Mouse (Mus musculus): ENCODE results near the gene Gm26566. TPM values are rescaled to one million over a fixed set of nuclear protein-coding genes. Genes with fewer than 3 reads are reported as not detected.

Gene Gm26566
- polyA plus RNA-seq, 1 experiment from 2014 or later: 1.3 TPM

GRCm38 (mm10) chr4:88718715-88719114 is 2.9 kb upstream of the Gm26566 start:
- Histone ChIP-seq H3K27me3 (ENCODE audit: control insufficient read depth, insufficient read depth, low read depth, low read length) (no peaks in the 10 kb centered on the region), H3K4me2 (ENCODE audit: low read length) (peak overlapping the region; percentile 63), H3K9ac (ENCODE audit: low read depth, low read length) (peak overlapping the region; percentile 38; the same call in 1 of the 2 replicates), H3K4me3 (ENCODE audit: low read depth, low read length) (peak overlapping the region; percentile 35), H3K36me3 (ENCODE audit: control insufficient read depth, insufficient read depth, low read length) (peaks cover 8% of the 10 kb centered on the region; the same call in 1 of the 2 replicates), H3K27ac (ENCODE audit: low read length) (no peak overlapping the region), H3K4me1 (ENCODE audit: control insufficient read depth, insufficient read depth, low read length) (peaks cover 34% of the 10 kb centered on the region), H3K9me3 (replicated peaks; ENCODE audit: control insufficient read depth, low read length, poor library complexity, severe bottlenecking) (no peaks in the 10 kb centered on the region)
- WGBS: 38% methylated on average over 1 of the region's 1 CpGs
- no peak for ATAC-seq

GRCm38 (mm10) chr4:88723497-88724090 is 2.0 kb downstream of the Gm26566 start:
- H3K9ac ChIP-seq (ENCODE audit: low read depth, low read length): no peak overlapping the region
- ATAC-seq: no peak
- peaks cover 22% of the 10 kb centered on the region for H3K4me1 ChIP-seq (ENCODE audit: control insufficient read depth, insufficient read depth, low read length)
- H3K9me3 ChIP-seq (replicated peaks; ENCODE audit: control insufficient read depth, low read length, poor library complexity, severe bottlenecking): no peaks in the 10 kb centered on the region
- H3K4me2 ChIP-seq (ENCODE audit: low read length): no peak overlapping the region
- WGBS: 74% methylated on average over 8 of the region's 8 CpGs
- peaks cover 5% of the 10 kb centered on the region; the same call in 1 of the 2 replicates for H3K36me3 ChIP-seq (ENCODE audit: control insufficient read depth, insufficient read depth, low read length)
- H3K4me3 ChIP-seq (ENCODE audit: low read depth, low read length): no peak overlapping the region
- H3K27me3 ChIP-seq (ENCODE audit: control insufficient read depth, insufficient read depth, low read depth, low read length): no peaks in the 10 kb centered on the region
- no peak overlapping the region for H3K27ac ChIP-seq (ENCODE audit: low read length)

GRCm38 (mm10) chr4:88726727-88727126 is 5.1 kb downstream of the Gm26566 start:
- H3K4me1 ChIP-seq (ENCODE audit: control insufficient read depth, insufficient read depth, low read length): no peaks in the 10 kb centered on the region
- no peaks in the 10 kb centered on the region for H3K27me3 ChIP-seq (ENCODE audit: control insufficient read depth, insufficient read depth, low read depth, low read length)
- 91% methylated on average over 6 of the region's 6 CpGs for WGBS
- no peak overlapping the region for H3K9ac ChIP-seq (ENCODE audit: low read depth, low read length)
- no peak overlapping the region for H3K27ac ChIP-seq (ENCODE audit: low read length)
- no peaks in the 10 kb centered on the region for H3K36me3 ChIP-seq (ENCODE audit: control insufficient read depth, insufficient read depth, low read length)
- no peak overlapping the region for H3K4me2 ChIP-seq (ENCODE audit: low read length)
- ATAC-seq: no peak
- H3K4me3 ChIP-seq (ENCODE audit: low read depth, low read length): no peak overlapping the region
- no peaks in the 10 kb centered on the region for H3K9me3 ChIP-seq (replicated peaks; ENCODE audit: control insufficient read depth, low read length, poor library complexity, severe bottlenecking)

- ATAC-seq: no peak
- Histone ChIP-seq H3K27ac (ENCODE audit: low read length) (no peak overlapping the region), H3K27me3 (ENCODE audit: control insufficient read depth, insufficient read depth, low read depth, low read length) (no peaks in the 10 kb centered on the region), H3K9ac (ENCODE audit: low read depth, low read length) (no peak overlapping the region), H3K4me1 (ENCODE audit: control insufficient read depth, insufficient read depth, low read length) (no peaks in the 10 kb centered on the region), H3K36me3 (ENCODE audit: control insufficient read depth, insufficient read depth, low read length) (no peaks in the 10 kb centered on the region), H3K4me3 (ENCODE audit: low read depth, low read length) (no peak overlapping the region), H3K9me3 (replicated peaks; ENCODE audit: control insufficient read depth, low read length, poor library complexity, severe bottlenecking) (no peaks in the 10 kb centered on the region), H3K4me2 (ENCODE audit: low read length) (no peak overlapping the region)
- WGBS: 3% methylated on average over 1 of the region's 1 CpGs
These were observed 5.7 kb downstream of the Gm26566 start for GRCm38 (mm10) chr4:88727324-88727723.

GRCm38 (mm10) chr4:88738480-88738879 is 16.9 kb downstream of the Gm26566 start:
- 6% methylated on average over 2 of the region's 2 CpGs for WGBS
- Histone ChIP-seq H3K27me3 (ENCODE audit: control insufficient read depth, insufficient read depth, low read depth, low read length) (no peaks in the 10 kb centered on the region), H3K27ac (ENCODE audit: low read length) (no peak overlapping the region), H3K9me3 (replicated peaks; ENCODE audit: control insufficient read depth, low read length, poor library complexity, severe bottlenecking) (no peaks in the 10 kb centered on the region), H3K4me3 (ENCODE audit: low read depth, low read length) (no peak overlapping the region), H3K36me3 (ENCODE audit: control insufficient read depth, insufficient read depth, low read length) (no peaks in the 10 kb centered on the region), H3K9ac (ENCODE audit: low read depth, low read length) (no peak overlapping the region), H3K4me1 (ENCODE audit: control insufficient read depth, insufficient read depth, low read length) (no peaks in the 10 kb centered on the region), H3K4me2 (ENCODE audit: low read length) (no peak overlapping the region)
- no peak for ATAC-seq

- Histone ChIP-seq H3K27ac (ENCODE audit: low read length) (no peak overlapping the region), H3K36me3 (ENCODE audit: control insufficient read depth, insufficient read depth, low read length) (no peaks in the 10 kb centered on the region)
- WGBS: 91% methylated on average over 6 of the region's 6 CpGs
These were observed 17.4 kb downstream of the Gm26566 start for GRCm38 (mm10) chr4:88739036-88739435.

GRCm38 (mm10) chr4:88741426-88741825 is 19.8 kb downstream of the Gm26566 start:
- no peak overlapping the region for H3K4me3 ChIP-seq (ENCODE audit: low read depth, low read length)

More at GRCm38 (mm10) chr4:88739036-88739435, 17.4 kb downstream of the Gm26566 start:
- Histone ChIP-seq H3K4me1 (ENCODE audit: control insufficient read depth, insufficient read depth, low read length) (no peaks in the 10 kb centered on the region), H3K4me2 (ENCODE audit: low read length) (no peak overlapping the region), H3K4me3 (ENCODE audit: low read depth, low read length) (no peak overlapping the region), H3K27me3 (ENCODE audit: control insufficient read depth, insufficient read depth, low read depth, low read length) (no peaks in the 10 kb centered on the region), H3K9ac (ENCODE audit: low read depth, low read length) (no peak overlapping the region), H3K9me3 (replicated peaks; ENCODE audit: control insufficient read depth, low read length, poor library complexity, severe bottlenecking) (no peaks in the 10 kb centered on the region)
- no peak for ATAC-seq

GRCm38 (mm10) chr4:88742771-88743371 is 21.3 kb downstream of the Gm26566 start:
- no peaks in the 10 kb centered on the region for H3K4me1 ChIP-seq (ENCODE audit: control insufficient read depth, insufficient read depth, low read length)
- H3K27ac ChIP-seq (ENCODE audit: low read length): no peak overlapping the region
- no peak for ATAC-seq
- H3K9ac ChIP-seq (ENCODE audit: low read depth, low read length): no peak overlapping the region
- H3K27me3 ChIP-seq (ENCODE audit: control insufficient read depth, insufficient read depth, low read depth, low read length): no peaks in the 10 kb centered on the region
- no peak overlapping the region for H3K4me2 ChIP-seq (ENCODE audit: low read length)
- WGBS: 74% methylated on average over 7 of the region's 7 CpGs
- no peak overlapping the region for H3K4me3 ChIP-seq (ENCODE audit: low read depth, low read length)
- no peaks in the 10 kb centered on the region for H3K9me3 ChIP-seq (replicated peaks; ENCODE audit: control insufficient read depth, low read length, poor library complexity, severe bottlenecking)
- H3K36me3 ChIP-seq (ENCODE audit: control insufficient read depth, insufficient read depth, low read length): no peaks in the 10 kb centered on the region

More at GRCm38 (mm10) chr4:88741426-88741825, 19.8 kb downstream of the Gm26566 start:
- Histone ChIP-seq H3K27ac (ENCODE audit: low read length) (no peak overlapping the region), H3K4me2 (ENCODE audit: low read length) (no peak overlapping the region), H3K9ac (ENCODE audit: low read depth, low read length) (no peak overlapping the region), H3K9me3 (replicated peaks; ENCODE audit: control insufficient read depth, low read length, poor library complexity, severe bottlenecking) (no peaks in the 10 kb centered on the region), H3K36me3 (ENCODE audit: control insufficient read depth, insufficient read depth, low read length) (no peaks in the 10 kb centered on the region), H3K4me1 (ENCODE audit: control insufficient read depth, insufficient read depth, low read length) (no peaks in the 10 kb centered on the region), H3K27me3 (ENCODE audit: control insufficient read depth, insufficient read depth, low read depth, low read length) (no peaks in the 10 kb centered on the region)
- WGBS: 94% methylated on average over 4 of the region's 4 CpGs
- no peak for ATAC-seq

- Histone ChIP-seq H3K9me3 (replicated peaks; ENCODE audit: control insufficient read depth, low read length, poor library complexity, severe bottlenecking) (no peaks in the 10 kb centered on the region), H3K27me3 (ENCODE audit: control insufficient read depth, insufficient read depth, low read depth, low read length) (no peaks in the 10 kb centered on the region), H3K4me1 (ENCODE audit: control insufficient read depth, insufficient read depth, low read length) (no peaks in the 10 kb centered on the region), H3K27ac (ENCODE audit: low read length) (no peak overlapping the region), H3K4me3 (ENCODE audit: low read depth, low read length) (no peak overlapping the region), H3K36me3 (ENCODE audit: control insufficient read depth, insufficient read depth, low read length) (no peaks in the 10 kb centered on the region), H3K9ac (ENCODE audit: low read depth, low read length) (no peak overlapping the region), H3K4me2 (ENCODE audit: low read length) (no peak overlapping the region)
- ATAC-seq: no peak
- 78% methylated on average over 3 of the region's 3 CpGs for WGBS
These were observed 22.6 kb downstream of the Gm26566 start for GRCm38 (mm10) chr4:88744207-88744606.
